Mouse (Mus musculus): ENCODE measurements around the gene Ism2. TPM values are rescaled to one million over a fixed set of nuclear protein-coding genes. Genes with fewer than 3 reads are reported as not detected.

Gene Ism2
- polyA plus RNA-seq, 1 experiment from 2014 or later, result 1.0 TPM

DNA sequence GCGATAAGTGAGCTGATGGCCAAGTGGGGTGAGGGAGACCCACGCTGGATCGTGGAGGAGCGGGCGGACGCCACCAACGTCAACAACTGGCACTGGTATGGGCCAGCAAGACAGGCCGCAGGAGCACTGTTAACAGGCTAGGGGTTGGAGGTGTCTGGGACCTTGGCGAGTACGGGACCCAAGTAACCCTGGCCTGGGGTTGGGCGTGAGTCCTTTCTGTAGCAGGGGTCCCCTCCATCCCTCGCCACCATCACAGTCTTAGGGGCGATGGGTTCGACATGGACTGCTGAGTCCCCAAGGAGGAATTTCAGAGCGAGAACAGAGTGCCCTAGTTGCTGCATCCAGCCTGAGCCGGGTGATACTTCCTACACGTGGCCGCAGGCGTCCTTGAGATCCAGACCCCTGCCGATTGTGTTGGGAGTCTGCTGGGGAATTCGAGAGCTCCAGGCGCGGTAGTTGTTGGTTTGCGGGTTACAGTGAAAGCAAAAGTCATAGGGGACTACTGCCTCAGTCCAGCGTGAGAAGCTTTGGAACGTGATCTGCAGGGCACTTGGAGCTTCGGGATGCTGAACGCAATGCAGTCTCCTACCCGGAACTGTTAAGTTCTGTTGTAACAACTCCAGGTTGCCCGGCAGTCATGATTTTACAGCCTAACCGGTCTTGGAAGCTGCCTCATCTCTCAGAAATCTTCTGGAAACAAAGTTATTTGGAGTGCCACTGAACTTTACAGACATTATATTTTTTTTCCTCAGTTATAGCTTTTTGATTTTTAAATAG lies 32.5 kb downstream of the Ism2 start:
- H3K27ac ChIP-seq, result peak overlapping the region; percentile 91
- ATAC-seq (ENCODE audit: borderline replicate concordance, extremely low read depth, low FRiP score, low TSS enrichment), result peak; percentile 69
- peak overlapping the region; percentile 75 for H3K4me2 ChIP-seq
- peaks cover 45% of the 10 kb centered on the region for H3K36me3 ChIP-seq
- peak overlapping the region; percentile 94 for H3K9ac ChIP-seq
- no peaks in the 10 kb centered on the region for H3K27me3 ChIP-seq
- H3K4me1 ChIP-seq, result peaks cover 17% of the 10 kb centered on the region
- H3K9me3 ChIP-seq, result no peaks in the 10 kb centered on the region
- peak overlapping the region; percentile 89 for H3K4me3 ChIP-seq
- WGBS, result under 1% methylated on average over 31 of the region's 31 CpGs

DNA sequence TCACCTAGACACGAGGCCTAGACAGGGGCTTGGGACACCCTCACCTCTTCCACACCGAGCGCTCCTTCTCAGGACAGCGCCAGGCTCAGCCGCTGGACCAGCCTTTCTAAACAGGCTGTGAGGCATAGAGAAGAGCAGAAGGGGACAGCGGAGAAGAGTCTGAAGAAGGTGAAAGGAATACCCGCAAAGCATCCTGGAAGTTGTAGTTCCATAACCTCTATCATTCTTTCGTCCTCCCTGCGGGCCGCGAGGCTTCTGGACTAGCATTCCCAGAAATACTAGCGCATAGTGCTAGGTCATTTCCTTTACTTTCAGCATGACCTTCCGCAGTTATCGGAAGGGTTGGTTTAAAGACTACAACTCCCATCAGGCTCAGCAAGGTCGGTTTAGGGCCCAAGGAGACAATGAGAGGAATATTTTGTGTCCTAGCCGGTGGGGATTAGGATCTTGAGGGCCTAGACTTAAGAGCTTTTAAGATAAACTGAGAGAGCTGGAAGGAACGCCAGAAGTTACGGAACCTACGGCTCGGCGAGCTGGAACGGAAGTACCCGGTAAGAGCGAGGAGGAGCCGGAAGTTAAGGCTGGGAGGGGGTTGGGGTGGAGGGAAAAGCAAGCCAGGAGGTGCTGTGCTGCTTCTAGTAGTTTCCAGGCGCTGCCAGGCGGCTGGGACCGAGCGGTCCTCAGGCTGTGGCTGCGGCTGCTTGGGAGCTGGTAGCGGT lies 33.2 kb downstream of the Ism2 start, which contains the start of the genes Vipas39 and Ahsa1:
Gene Vipas39, minus strand, starts transcription at position 149 of the 719 bp plus-strand sequence.
Gene Ahsa1, plus strand, starts transcription at position 372 of the 719 bp plus-strand sequence.
- WGBS, result 0% methylated on average over 31 of the region's 31 CpGs

DNA sequence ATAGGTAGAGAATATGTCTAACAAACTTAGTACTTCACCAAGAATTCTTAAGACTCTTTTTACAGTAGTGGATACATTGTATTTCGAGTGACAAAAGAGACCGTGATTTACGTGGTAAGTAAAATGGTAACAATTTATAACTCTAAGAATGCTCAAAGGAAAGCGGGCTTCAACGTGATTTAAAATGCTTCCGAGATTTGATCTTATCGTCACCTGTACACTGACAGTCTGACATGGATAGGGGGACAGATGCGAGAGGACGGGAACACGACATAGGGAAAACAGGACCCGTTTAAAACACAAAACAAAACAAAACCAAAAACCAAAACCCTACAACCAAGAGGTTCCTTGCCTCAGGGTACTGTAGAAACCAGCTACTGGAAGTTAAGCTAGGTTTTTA lies 34.1 kb downstream of the Ism2 start:
- H3K9me3 ChIP-seq, result no peaks in the 10 kb centered on the region
- WGBS, result 16% methylated on average over 11 of the region's 11 CpGs
- H3K27me3 ChIP-seq, result no peaks in the 10 kb centered on the region
- H3K4me3 ChIP-seq, result peak overlapping the region; percentile 89
- no peak for ATAC-seq (ENCODE audit: borderline replicate concordance, extremely low read depth, low FRiP score, low TSS enrichment)
- no peak overlapping the region for H3K27ac ChIP-seq
- peaks cover 17% of the 10 kb centered on the region for H3K4me1 ChIP-seq
- peaks cover 44% of the 10 kb centered on the region for H3K36me3 ChIP-seq
- peak overlapping the region; percentile 64 for H3K4me2 ChIP-seq
- H3K9ac ChIP-seq, result peak overlapping the region; percentile 94

More for the DNA sequence above, 33.2 kb downstream of the Ism2 start, which contains the start of the genes Vipas39 and Ahsa1:
- Histone ChIP-seq H3K4me2 (peak within 1 kb of the TSS; percentile 75), H3K27me3 (no peaks in the 10 kb centered on the region), H3K4me1 (peaks cover 17% of the 10 kb centered on the region), H3K9ac (peak within 1 kb of the TSS; percentile 94), H3K9me3 (no peaks in the 10 kb centered on the region), H3K4me3 (peak within 1 kb of the TSS; percentile 89), H3K27ac (peak within 1 kb of the TSS; percentile 91), H3K36me3 (peaks cover 45% of the 10 kb centered on the region)
- peak; percentile 97 for ATAC-seq (ENCODE audit: borderline replicate concordance, extremely low read depth, low FRiP score, low TSS enrichment)

GRCm38 (mm10) chr12:87260562-87260961 lies 38.9 kb downstream of the Ism2 start:
- no peak overlapping the region for H3K4me2 ChIP-seq
- no peaks in the 10 kb centered on the region for H3K9me3 ChIP-seq
- H3K36me3 ChIP-seq, result peaks cover 65% of the 10 kb centered on the region
- WGBS, result 94% methylated on average over 8 of the region's 8 CpGs
- H3K27me3 ChIP-seq, result no peaks in the 10 kb centered on the region
- peaks cover 7% of the 10 kb centered on the region; the same call in 1 of the 2 replicates for H3K4me1 ChIP-seq
- no peak for ATAC-seq (ENCODE audit: borderline replicate concordance, extremely low read depth, low FRiP score, low TSS enrichment)
- H3K4me3 ChIP-seq, result no peak overlapping the region
- H3K9ac ChIP-seq, result no peak overlapping the region
- no peak overlapping the region for H3K27ac ChIP-seq

- no peak overlapping the region for H3K27ac ChIP-seq
- no peak overlapping the region for H3K4me2 ChIP-seq
- H3K36me3 ChIP-seq, result peaks cover 79% of the 10 kb centered on the region
- ATAC-seq (ENCODE audit: borderline replicate concordance, extremely low read depth, low FRiP score, low TSS enrichment), result no peak
- H3K9me3 ChIP-seq, result no peaks in the 10 kb centered on the region
- no peaks in the 10 kb centered on the region for H3K27me3 ChIP-seq
- H3K9ac ChIP-seq, result no peak overlapping the region
- 93% methylated on average over 5 of the region's 5 CpGs for WGBS
- H3K4me3 ChIP-seq, result no peak overlapping the region
- no peaks in the 10 kb centered on the region for H3K4me1 ChIP-seq
These were observed 42.9 kb downstream of the Ism2 start for GRCm38 (mm10) chr12:87256629-87257028.

- Histone ChIP-seq H3K36me3 (peaks cover 82% of the 10 kb centered on the region), H3K9me3 (no peaks in the 10 kb centered on the region)
These were observed 45.6 kb downstream of the Ism2 start for GRCm38 (mm10) chr12:87253878-87254277.

GRCm38 (mm10) chr12:87250161-87250560 lies 49.3 kb downstream of the Ism2 start:
- H3K27ac ChIP-seq, result no peak overlapping the region
- H3K4me3 ChIP-seq, result no peak overlapping the region
- no peak overlapping the region for H3K4me2 ChIP-seq
- peaks cover 74% of the 10 kb centered on the region for H3K36me3 ChIP-seq
- no peaks in the 10 kb centered on the region for H3K27me3 ChIP-seq
- H3K9ac ChIP-seq, result no peak overlapping the region
- WGBS, result 87% methylated on average over 6 of the region's 6 CpGs
- H3K4me1 ChIP-seq, result no peaks in the 10 kb centered on the region
- ATAC-seq (ENCODE audit: borderline replicate concordance, extremely low read depth, low FRiP score, low TSS enrichment), result no peak
- H3K9me3 ChIP-seq, result no peaks in the 10 kb centered on the region

More at GRCm38 (mm10) chr12:87253878-87254277, 45.6 kb downstream of the Ism2 start:
- Histone ChIP-seq H3K9ac (no peak overlapping the region), H3K4me3 (no peak overlapping the region), H3K27me3 (no peaks in the 10 kb centered on the region), H3K27ac (no peak overlapping the region), H3K4me1 (no peaks in the 10 kb centered on the region), H3K4me2 (no peak overlapping the region)
- ATAC-seq (ENCODE audit: borderline replicate concordance, extremely low read depth, low FRiP score, low TSS enrichment), result no peak
- WGBS, result 95% methylated on average over 6 of the region's 6 CpGs

DNA sequence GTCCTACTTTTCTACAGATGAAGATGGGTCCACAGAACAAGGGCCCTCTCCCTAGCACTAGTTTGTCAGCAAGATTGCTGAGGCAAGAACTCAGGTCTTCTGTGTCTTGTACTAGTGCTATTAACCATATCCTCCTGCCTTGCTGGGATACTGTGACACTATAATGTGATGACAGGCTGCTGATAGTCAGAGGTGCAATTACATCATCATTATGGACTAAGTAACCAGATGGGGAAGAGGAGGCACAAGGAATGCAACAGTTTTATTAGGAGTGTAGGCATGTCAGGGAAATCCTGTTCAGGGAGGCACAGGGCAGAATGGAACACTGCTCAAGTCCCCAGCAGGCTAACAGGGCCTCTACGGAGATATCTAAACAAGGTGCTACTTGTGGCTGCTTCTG lies 60.9 kb downstream of the Ism2 start, which contains the start of gene Noxred1:
Gene Noxred1, minus strand, starts transcription at position 101 of the 400 bp plus-strand sequence.
- 88% methylated on average over 1 of the region's 1 CpGs for WGBS
- Histone ChIP-seq H3K4me1 (no peaks in the 10 kb centered on the region), H3K9ac (no peak within 1 kb of the TSS), H3K9me3 (no peaks in the 10 kb centered on the region), H3K4me2 (no peak within 1 kb of the TSS), H3K27ac (no peak within 1 kb of the TSS), H3K4me3 (no peak within 1 kb of the TSS), H3K27me3 (no peaks in the 10 kb centered on the region), H3K36me3 (peaks cover 39% of the 10 kb centered on the region)
- no peak for ATAC-seq (ENCODE audit: borderline replicate concordance, extremely low read depth, low FRiP score, low TSS enrichment)

DNA sequence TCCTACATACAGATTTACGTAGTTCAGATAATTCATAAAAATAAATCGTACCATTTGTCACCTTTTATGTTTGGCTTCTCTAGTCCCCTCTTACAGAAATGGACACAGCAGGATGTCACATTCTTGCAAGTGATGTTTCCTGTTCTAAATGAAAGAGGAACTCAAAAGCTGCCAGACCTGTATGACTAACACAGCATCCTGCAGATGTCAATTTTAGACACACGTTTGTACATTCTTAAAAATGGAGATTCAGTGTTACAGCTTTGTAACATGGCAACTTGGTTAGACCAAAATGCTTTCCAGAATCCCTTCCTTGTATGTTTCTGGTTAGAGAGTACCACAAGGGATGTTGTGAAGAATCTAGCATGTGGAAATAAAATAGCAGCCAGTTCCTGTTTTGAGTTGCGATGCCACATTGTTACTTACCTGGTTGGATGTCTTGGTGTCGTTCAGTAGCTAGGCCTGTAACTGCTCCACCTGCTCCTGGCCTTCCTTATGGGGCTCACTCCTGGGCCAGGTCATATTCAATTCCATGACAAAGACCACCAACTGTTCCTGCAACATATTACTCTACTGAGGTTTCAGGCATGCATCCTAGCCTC lies 62.5 kb downstream of the Ism2 start:
- 80% methylated on average over 5 of the region's 5 CpGs for WGBS
- no peaks in the 10 kb centered on the region for H3K9me3 ChIP-seq
- no peak overlapping the region for H3K4me3 ChIP-seq
- H3K27me3 ChIP-seq, result no peaks in the 10 kb centered on the region
- H3K4me2 ChIP-seq, result no peak overlapping the region
- H3K27ac ChIP-seq, result no peak overlapping the region
- no peaks in the 10 kb centered on the region for H3K4me1 ChIP-seq
- no peak for ATAC-seq (ENCODE audit: borderline replicate concordance, extremely low read depth, low FRiP score, low TSS enrichment)
- H3K36me3 ChIP-seq, result peaks cover 33% of the 10 kb centered on the region
- no peak overlapping the region for H3K9ac ChIP-seq

- H3K36me3 ChIP-seq, result no peaks in the 10 kb centered on the region
- no peak overlapping the region for H3K27ac ChIP-seq
- H3K27me3 ChIP-seq, result no peaks in the 10 kb centered on the region
- no peak overlapping the region for H3K4me2 ChIP-seq
- no peaks in the 10 kb centered on the region for H3K9me3 ChIP-seq
- ATAC-seq (ENCODE audit: borderline replicate concordance, extremely low read depth, low FRiP score, low TSS enrichment), result no peak
- H3K4me1 ChIP-seq, result no peaks in the 10 kb centered on the region
- H3K4me3 ChIP-seq, result no peak overlapping the region
- no peak overlapping the region for H3K9ac ChIP-seq
These were observed 69.1 kb downstream of the Ism2 start for GRCm38 (mm10) chr12:87230379-87230895.

GRCm38 (mm10) chr12:87229633-87230032 lies 69.9 kb downstream of the Ism2 start:
- Histone ChIP-seq H3K4me1 (no peaks in the 10 kb centered on the region), H3K4me3 (no peak overlapping the region), H3K36me3 (no peaks in the 10 kb centered on the region), H3K9ac (no peak overlapping the region), H3K27ac (no peak overlapping the region), H3K27me3 (no peaks in the 10 kb centered on the region), H3K9me3 (no peaks in the 10 kb centered on the region), H3K4me2 (no peak overlapping the region)
- WGBS, result 87% methylated on average over 2 of the region's 2 CpGs
- ATAC-seq (ENCODE audit: borderline replicate concordance, extremely low read depth, low FRiP score, low TSS enrichment), result no peak
